Mouse (Mus musculus) right cerebral cortex, postnatal 14 days (tissue): ENCODE data around the gene Slc16a11.

ENCODE experiments used
- DNase-seq: peaks from one replicate; pipeline ENCODE4 v3.0.0; 2022

Slc16a11 gene

DNA sequence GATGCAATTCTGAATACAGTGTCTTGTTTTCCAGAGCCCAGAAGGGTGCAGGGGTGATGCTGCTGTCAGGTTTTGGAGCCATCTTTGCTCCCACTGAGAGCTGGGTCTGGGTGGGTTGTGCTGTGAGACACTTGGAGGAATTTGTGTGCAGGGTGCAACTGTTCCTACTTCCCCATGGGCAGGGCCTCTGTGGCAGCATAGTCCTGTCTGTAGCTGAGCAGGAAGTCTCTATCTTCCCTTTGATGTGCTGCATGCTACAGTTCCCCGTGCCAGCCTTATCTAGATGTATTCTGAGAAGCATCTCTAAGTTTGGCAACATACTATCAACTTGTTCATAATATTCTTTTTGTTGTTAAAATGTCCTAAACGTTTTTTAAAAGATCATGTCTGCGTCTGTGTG, 52.7 kb downstream of the Slc16a11 start:
- DNase-seq: no peak

DNA sequence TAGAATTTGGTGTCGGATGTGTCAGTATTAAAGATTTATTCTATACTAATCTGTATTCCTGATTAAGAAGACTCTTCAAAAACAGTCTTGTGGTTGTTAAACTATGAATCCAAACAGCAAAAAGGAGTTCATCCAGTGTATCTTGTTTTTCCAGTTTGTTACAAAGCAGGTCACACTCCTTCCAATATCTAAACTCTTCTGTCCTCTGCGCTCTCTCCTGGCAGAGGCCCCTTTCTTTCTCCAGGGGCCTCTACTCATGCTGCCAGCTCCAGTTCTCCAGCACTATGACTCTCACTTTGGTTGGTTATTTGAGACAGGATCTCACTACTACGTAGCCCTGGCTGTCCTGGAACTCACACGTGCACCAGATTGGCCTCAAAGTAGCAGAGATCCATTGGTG, 53.3 kb downstream of the Slc16a11 start:
- no peak for DNase-seq
